17 mouse cellular contexts compared by ENCODE assay signal in the genomic region with DNA sequence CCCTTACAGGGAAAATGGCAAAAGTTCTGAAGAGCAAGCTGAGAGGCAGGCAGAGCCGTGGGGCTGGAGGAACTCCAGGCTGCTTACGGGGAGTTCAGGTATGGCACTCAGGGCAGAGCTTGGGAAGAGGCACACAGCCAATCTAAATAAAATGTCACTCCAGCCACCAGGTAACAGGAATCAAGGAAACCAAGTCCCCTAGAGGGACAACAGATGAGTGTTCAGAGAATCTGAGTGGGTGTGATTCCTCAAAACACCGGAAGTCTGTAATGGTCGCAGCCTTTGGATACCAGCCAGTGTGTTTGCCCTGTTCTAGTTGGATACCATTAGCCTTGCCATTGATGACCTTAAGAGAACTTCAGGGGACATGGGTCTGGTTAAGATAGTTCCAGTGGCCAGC. TPM values are rescaled to one million over a fixed set of nuclear protein-coding genes. Genes with fewer than 3 reads are reported as not detected.
DNase-seq lines count a peak whose midpoint lies in the region; ATAC-seq and TF ChIP-seq lines count a peak whose summit lies in the region.
"Had no signal": no experiment of that assay in that cellular context is flagged by ENCODE, and none has a peak within 500 bp of the region (broad histone marks: within the 10 kb centered on the region; RNA-seq: fewer than 3 reads in every experiment).

No protein-coding gene starts in this region.

- H3K27ac ChIP-seq in embryonic facial prominence, embryonic 13.5 days = peak overlapping the region; percentile 22; the same call in 1 of the 2 replicates
- H3K27ac ChIP-seq in midbrain, postnatal 0 days (ENCODE audit: low read depth, low read length) = no peak overlapping the region
- H3K27ac ChIP-seq: heart, adult 2 months; hindbrain, embryonic 13.5 days; liver, embryonic 13.5 days had no signal

- intact Hi-C loops in left cerebral cortex, postnatal 25 days (cut with DNase I) = no loop called here

- 57% methylated on average over 4 of the region's 4 CpGs for WGBS in embryonic facial prominence, embryonic 13.5 days
- 20% methylated on average over 4 of the region's 4 CpGs for WGBS in large intestine, adult 2 months
- WGBS in midbrain, postnatal 0 days = 84% methylated on average over 4 of the region's 4 CpGs

- peaks cover 33% of the 10 kb centered on the region for H3K4me1 ChIP-seq in embryonic facial prominence, embryonic 13.5 days
- H3K4me1 ChIP-seq in midbrain, postnatal 0 days (ENCODE audit: insufficient read depth, low read length) = no peaks in the 10 kb centered on the region
- H3K4me1 ChIP-seq: liver, embryonic 13.5 days; megakaryocyte, embryonic 14.5 days had no signal

- H3K9ac ChIP-seq in embryonic facial prominence, embryonic 13.5 days = no peak overlapping the region
- no peak overlapping the region for H3K9ac ChIP-seq in midbrain, postnatal 0 days (replicated peaks; ENCODE audit: low read length, poor library complexity, severe bottlenecking)
- H3K9ac ChIP-seq: embryonic facial prominence, embryonic 15.5 days; hindbrain, embryonic 13.5 days; liver, embryonic 13.5 days had no signal

- no peaks in the 10 kb centered on the region for H3K27me3 ChIP-seq in embryonic facial prominence, embryonic 13.5 days
- H3K27me3 ChIP-seq in midbrain, postnatal 0 days (ENCODE audit: insufficient read depth, low read length) = no peaks in the 10 kb centered on the region
- H3K27me3 ChIP-seq: embryonic facial prominence, embryonic 15.5 days; hindbrain, embryonic 13.5 days had no signal

- DNase-seq in adrenal gland, adult 2 months = peak; percentile 9
- no peak for DNase-seq in adrenal gland, adult (ENCODE audit: inconsistent age in 2 of 2, low spot score in 1 of 2)
- peak; percentile 38 for DNase-seq in large intestine, adult 2 months (ENCODE audit: low read depth, low spot score)
- DNase-seq in lung, postnatal 14 days = peak; percentile 16
- DNase-seq in midbrain, postnatal 0 days (ENCODE audit: low spot score) = no peak
- no peak for DNase-seq in left cerebral cortex, postnatal 25 days (ENCODE audit: low spot score in 2 of 2)
- no peak for DNase-seq in left cerebral cortex, adult 18-20 months (ENCODE audit: low spot score in 2 of 2)
- DNase-seq: gastrocnemius, adult 2 months; heart, adult 2 months; liver, embryonic 13.5 days; right cerebral cortex, postnatal 25 days; thymus, postnatal 14 days had no signal

- no peak for ATAC-seq in embryonic facial prominence, embryonic 13.5 days (ENCODE audit: insufficient number of reproducible peaks, insufficient read depth, low FRiP score, low TSS enrichment, low read depth)
- no peak for ATAC-seq in midbrain, postnatal 0 days (ENCODE audit: low FRiP score)
- ATAC-seq: forebrain, embryonic 16.5 days had no signal

- H3K36me3 ChIP-seq in embryonic facial prominence, embryonic 13.5 days = no peaks in the 10 kb centered on the region
- H3K36me3 ChIP-seq in midbrain, postnatal 0 days (ENCODE audit: insufficient read depth, low read length) = no peaks in the 10 kb centered on the region
- H3K36me3 ChIP-seq: embryonic facial prominence, embryonic 15.5 days; hindbrain, embryonic 13.5 days; liver, embryonic 13.5 days had no signal

- no peak for TF ChIP-seq CTCF in midbrain, postnatal 0 days (IDR thresholded peaks at IDR 0.05)

- H3K9me3 ChIP-seq in embryonic facial prominence, embryonic 13.5 days = no peaks in the 10 kb centered on the region
- no peaks in the 10 kb centered on the region for H3K9me3 ChIP-seq in midbrain, postnatal 0 days (ENCODE audit: low read length)
- H3K9me3 ChIP-seq: embryonic facial prominence, embryonic 15.5 days; hindbrain, embryonic 13.5 days; liver, embryonic 13.5 days; megakaryocyte, embryonic 14.5 days had no signal

- H3K4me2 ChIP-seq in embryonic facial prominence, embryonic 13.5 days = no peak overlapping the region
- H3K4me2 ChIP-seq in midbrain, postnatal 0 days (ENCODE audit: low read depth, low read length, poor library complexity, severe bottlenecking) = no peak overlapping the region
- H3K4me2 ChIP-seq: liver, embryonic 13.5 days had no signal

- H3K4me3 ChIP-seq in embryonic facial prominence, embryonic 13.5 days = no peak overlapping the region
- H3K4me3 ChIP-seq in midbrain, postnatal 0 days (ENCODE audit: low read depth, low read length) = no peak overlapping the region
- H3K4me3 ChIP-seq: embryonic facial prominence, embryonic 15.5 days; heart, adult 2 months; hindbrain, embryonic 13.5 days; liver, embryonic 13.5 days; megakaryocyte, embryonic 14.5 days had no signal

RNA-seq across cellular contexts. Expression of a gene that starts 55.4 kb away (rescaled TPM):
- total RNA-seq in adrenal gland, adult 2 months (2021) = 10 to 100 TPM; 82.4 to 89.0 TPM
- 5.4 and 5.6 TPM in 2 replicates for polyA plus RNA-seq in adrenal gland, adult 2 months (2012; rRNA removed)
- 432 and 463 TPM in 2 replicates for polyA plus RNA-seq in embryonic facial prominence, embryonic 13.5 days (2015; fragmentation: Nextera tagmentation; extraction: Ambion mirVana)
- polyA plus RNA-seq in large intestine, adult 2 months (2012; rRNA removed) = 16.2 and 20.7 TPM in 2 replicates
- total RNA-seq in midbrain, postnatal 0 days (2014; rRNA removed) = 20.5 and 20.7 TPM in 2 replicates
- polyA plus RNA-seq in midbrain, postnatal 0 days (2015; fragmentation: Nextera tagmentation; extraction: Ambion mirVana) = 37.4 and 40.5 TPM in 2 replicates
- 10 to 100 TPM; 18.4 to 22.0 TPM for total RNA-seq in left cerebral cortex, postnatal 25 days (2021)
- 10 to 100 TPM; 22.1 to 24.6 TPM for total RNA-seq in left cerebral cortex, adult 18-20 months (2021)

Comparison
In these comparisons a context has a peak if more than half of its experiments do, and no peak if none do; other contexts are left out.
1. DNase-seq: peak in adrenal gland, adult 2 months (single experiment), large intestine, adult 2 months (single experiment) and lung, postnatal 14 days (single experiment); none in adrenal gland, adult (0 of 2), midbrain, postnatal 0 days (single experiment), left cerebral cortex, postnatal 25 days (0 of 2) and left cerebral cortex, adult 18-20 months (0 of 2).